Mouse (Mus musculus) central nervous system, embryonic 18 days (tissue): ENCODE measurements around the gene Wnt10b. TPM values are rescaled to one million over a fixed set of nuclear protein-coding genes. Genes with fewer than 3 reads are reported as not detected.

ENCODE experiments used
- polyA plus RNA-seq: library from polyadenylated mRNA; depleted of rRNA; stranded (reverse); fragments of >200 nt; gene quantifications from 2 replicates; pipeline ENCODE4 v1.2.3, GENCODE M21; 2012; rRNA removed

The Wnt10b gene
- 0.35 and 1.4 TPM in 2 replicates for polyA plus RNA-seq

GRCm38 (mm10) chr15:98777762-98778161 lies at the start of gene Wnt10b:
Wnt10b (minus strand) TSS chr15:98778150.

DNA sequence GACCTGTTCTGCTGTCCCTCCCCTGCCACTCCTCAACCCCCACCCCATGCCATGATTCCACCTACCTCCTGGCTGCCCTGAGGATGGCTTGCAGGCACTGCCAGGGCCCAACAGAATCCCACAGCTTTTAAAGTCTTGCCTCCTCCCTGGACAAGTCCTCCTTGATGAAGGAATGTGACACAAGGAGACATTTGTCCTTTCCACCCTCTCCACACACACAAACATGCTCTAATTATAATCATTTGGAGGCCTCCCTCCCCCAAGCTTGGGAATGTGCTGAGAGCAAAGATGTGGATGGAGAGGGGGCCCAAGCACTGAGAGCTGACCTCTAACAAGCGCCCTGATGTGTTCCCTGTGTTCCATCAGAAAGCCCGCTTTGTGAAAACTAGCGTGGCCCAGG lies 31.4 kb upstream of the Wnt10b start, which contains the start of gene Ddn:
Ddn (minus strand) TSS at position 101 of the 400 bp plus-strand sequence.

GRCm38 (mm10) chr15:98789661-98790535 lies 11.9 kb upstream of the Wnt10b start, which contains the start of gene Wnt1:
Wnt1 (plus strand) TSS chr15:98789857.

DNA sequence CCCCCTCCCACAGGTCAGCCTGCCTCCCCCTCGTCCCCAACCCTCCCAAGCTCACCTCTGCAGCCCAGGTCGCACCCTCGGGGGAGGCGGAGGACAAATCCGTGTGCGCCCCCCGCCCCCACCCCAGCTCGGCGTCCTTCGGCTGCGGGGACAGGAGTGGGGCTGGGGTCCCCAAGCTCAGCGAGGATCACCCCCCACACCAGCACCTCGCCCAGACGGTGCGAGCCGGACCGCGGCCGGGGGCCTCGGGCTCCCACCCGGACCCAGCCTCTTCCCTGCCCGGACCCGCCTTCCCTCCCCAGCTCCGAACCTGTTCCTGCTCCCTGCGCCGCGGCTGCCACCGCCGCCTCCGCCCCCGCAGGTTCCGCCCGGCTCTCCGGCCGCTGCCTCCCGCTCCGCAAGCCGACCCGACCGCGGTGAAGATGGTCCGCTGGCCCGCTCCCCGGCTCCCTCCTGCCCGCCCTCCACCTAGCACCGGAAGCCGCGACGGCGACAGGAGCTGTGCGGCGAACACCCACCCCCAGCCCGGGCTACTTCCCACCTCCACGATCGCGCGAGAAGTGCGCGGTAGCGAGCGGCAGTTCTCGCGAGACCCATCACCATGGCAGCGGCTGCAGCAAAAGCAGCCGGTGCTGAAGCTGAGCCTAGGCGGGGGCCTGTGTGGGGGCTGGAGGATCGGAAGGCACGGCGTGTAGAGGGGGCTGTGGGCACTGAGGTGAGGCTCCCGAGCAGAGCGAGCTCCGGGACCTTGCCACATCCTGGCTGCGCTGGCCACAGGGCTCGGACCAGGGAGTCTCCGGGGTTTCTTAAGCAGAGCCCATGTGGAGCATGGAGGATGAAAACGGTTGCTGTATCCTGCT lies 15.1 kb downstream of the Wnt10b start, which contains the start of gene Arf3:
Arf3 (minus strand) TSS at position 545 of the 860 bp plus-strand sequence.

GRCm38 (mm10) chr15:98727443-98728321 lies 50.3 kb downstream of the Wnt10b start, which contains the start of gene Fkbp11:
Fkbp11 (minus strand) TSS chr15:98728198.

Other genes starting within 250 kb of the Wnt10b start
- 90.0 and 92.4 TPM in 2 replicates for gene Kansl2, start 243.9 kb downstream of the Wnt10b start, polyA plus RNA-seq
- gene Ccnt1, start 207.2 kb downstream of the Wnt10b start, polyA plus RNA-seq: 22.2 and 25.8 TPM in 2 replicates
- gene 4930415O20Rik, start 207.1 kb downstream of the Wnt10b start, polyA plus RNA-seq: 0.24 TPM in 1 of 2 replicates, not detected in the other
- gene Adcy6, start 168.1 kb downstream of the Wnt10b start, polyA plus RNA-seq: 42.5 and 49.1 TPM in 2 replicates
- gene Cacnb3, start 147.3 kb downstream of the Wnt10b start, polyA plus RNA-seq: 278 and 313 TPM in 2 replicates
- gene Ddx23, start 115.3 kb downstream of the Wnt10b start, polyA plus RNA-seq: 41.2 and 44.4 TPM in 2 replicates
- gene Rnd1, start 100.7 kb downstream of the Wnt10b start, polyA plus RNA-seq: 38.9 and 41.2 TPM in 2 replicates
- 6.0 and 6.1 TPM in 2 replicates for gene Ccdc65, start 69.9 kb downstream of the Wnt10b start, polyA plus RNA-seq
- 3.0 and 6.1 TPM in 2 replicates for gene Fkbp11, start 50.0 kb downstream of the Wnt10b start, polyA plus RNA-seq
- 164 and 198 TPM in 2 replicates for gene Arf3, start 14.9 kb downstream of the Wnt10b start, polyA plus RNA-seq
- 0.19 and 0.21 TPM in 2 replicates for gene Wnt1, start 11.7 kb upstream of the Wnt10b start, polyA plus RNA-seq
- gene Ddn, start 31.3 kb upstream of the Wnt10b start, polyA plus RNA-seq: 10.6 and 13.2 TPM in 2 replicates
- 62.9 and 66.0 TPM in 2 replicates for gene Prkag1, start 53.4 kb upstream of the Wnt10b start, polyA plus RNA-seq
- gene Kmt2d, start 93.1 kb upstream of the Wnt10b start, polyA plus RNA-seq: 21.3 and 24.1 TPM in 2 replicates
- 47.9 and 49.9 TPM in 2 replicates for gene Rhebl1, start 116.4 kb upstream of the Wnt10b start, polyA plus RNA-seq
- gene Dhh, start 120.4 kb upstream of the Wnt10b start, polyA plus RNA-seq: 0.39 and 1.5 TPM in 2 replicates
- gene Lmbr1l, start 140.1 kb upstream of the Wnt10b start, polyA plus RNA-seq: 75.4 and 86.9 TPM in 2 replicates
- 1,779 and 1,791 TPM in 2 replicates for gene Tuba1b, start 156.4 kb upstream of the Wnt10b start, polyA plus RNA-seq
- 384 and 475 TPM in 2 replicates for gene Gm49450, start 175.4 kb upstream of the Wnt10b start, polyA plus RNA-seq
- gene Tuba1a, start 175.6 kb upstream of the Wnt10b start, polyA plus RNA-seq: 10,267 and 11,281 TPM in 2 replicates